Mouse (Mus musculus): ENCODE results near the gene Zic3. TPM values are rescaled to one million over a fixed set of nuclear protein-coding genes. Genes with fewer than 3 reads are reported as not detected.

Gene Zic3
- total RNA-seq, 2 experiments from 2014 or later: not detected

DNA sequence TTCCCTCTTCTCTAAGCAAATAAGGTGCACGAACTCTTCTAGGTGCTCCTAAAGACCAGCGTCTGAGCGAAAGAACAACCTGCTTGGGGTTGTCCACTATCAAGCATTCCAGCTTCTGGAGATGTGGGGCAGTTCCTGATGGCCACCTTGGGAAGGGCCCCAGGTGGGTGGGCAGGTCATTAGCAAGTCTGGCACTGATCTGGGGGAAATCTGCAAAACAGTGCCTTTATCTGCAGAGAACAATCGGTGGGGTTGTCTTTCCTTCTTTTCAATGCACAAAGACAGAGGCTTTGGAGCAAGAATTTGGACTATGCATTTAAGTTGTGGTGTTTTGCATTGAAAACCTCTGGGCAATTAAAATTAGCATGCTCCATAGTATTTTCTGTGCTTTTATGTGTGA is 17.2 kb downstream of the Zic3 start:
- intact Hi-C loops (cut with DNase I): no loop called here
- no peak for DNase-seq

GRCm38 (mm10) chrX:58041865-58042264 is 19.4 kb downstream of the Zic3 start:
- intact Hi-C loops (cut with DNase I): no loop called here
- no peak for DNase-seq

DNA sequence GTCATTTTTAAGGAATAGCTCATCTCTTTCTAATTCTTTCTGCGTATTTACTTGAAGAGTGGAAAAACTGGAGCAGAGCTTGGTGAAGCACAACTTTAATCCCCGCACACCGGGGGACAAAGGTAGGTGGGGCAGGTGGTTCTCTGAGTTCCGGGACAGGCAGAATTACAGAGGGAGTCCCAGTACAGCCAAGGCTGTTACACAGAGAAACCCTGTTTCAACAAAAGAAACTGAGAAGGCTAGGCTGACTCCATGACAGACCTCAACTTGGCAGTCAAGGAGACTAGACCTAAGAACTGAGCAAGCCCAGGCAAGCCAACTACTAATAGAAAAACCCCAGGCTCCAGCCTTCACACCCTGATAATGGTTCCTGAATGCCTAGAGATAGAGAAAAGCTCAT is 20.0 kb downstream of the Zic3 start:
- intact Hi-C loops (cut with DNase I): no loop called here
- no peak for DNase-seq
